Mouse (Mus musculus) megakaryocyte, embryonic 14.5 days (primary cell): ENCODE results near the gene Slc19a3. TPM values are rescaled to one million over a fixed set of nuclear protein-coding genes. Genes with fewer than 3 reads are reported as not detected.

Experiments used
- H3K27me3 ChIP-seq: replicated peaks from 2 replicates; pipeline ENCODE3; 2012; ENCODE audit warnings: inconsistent platforms
- H3K36me3 ChIP-seq: replicated peaks from 2 replicates; pipeline ENCODE3; 2012; ENCODE audit warnings: low read length, inconsistent platforms, mixed read lengths
- H3K4me1 ChIP-seq: 2 replicates; pipeline ENCODE4 v1.6.1; 2012; ENCODE audit warnings: inconsistent platforms
- H3K4me3 ChIP-seq: replicated peaks from 2 replicates; pipeline ENCODE3; 2012; ENCODE audit warnings: moderate library complexity, mild to moderate bottlenecking, inconsistent platforms
- H3K9me3 ChIP-seq: 2 replicates; pipeline ENCODE4 v1.6.1; 2012; ENCODE audit warnings: inconsistent platforms
- FLI1 ChIP-seq: IDR thresholded peaks from 2 replicates; pipeline ENCODE4 v1.6.1; 2012; ENCODE audit warnings: low read length, inconsistent platforms, mixed read lengths
- GATA1 ChIP-seq: IDR thresholded peaks from 3 replicates; pipeline ENCODE4 v1.6.1; 2012; ENCODE audit warnings: mixed read lengths, low read length, inconsistent platforms, borderline replicate concordance
- polyA plus RNA-seq: library from polyadenylated mRNA; stranded (reverse); fragments of >175 nt; gene quantifications from 2 replicates; pipeline ENCODE4 v1.2.3, GENCODE M21; 2012; ENCODE audit warnings: low replicate concordance; ENCODE audit not compliant: insufficient read depth

Slc19a3 gene
- polyA plus RNA-seq = not detected in 2 replicates

GRCm38 (mm10) chr1:83038109-83038672 is at the start of gene Slc19a3:
TSS of gene Slc19a3 (minus strand) at chr1:83038448.
- Histone ChIP-seq H3K4me3 (peak within 1 kb of the TSS; percentile 80), H3K36me3 (no peaks in the 10 kb centered on the region), H3K9me3 (no peaks in the 10 kb centered on the region), H3K4me1 (peaks cover 6% of the 10 kb centered on the region; the same call in 1 of the 2 replicates), H3K27me3 (peaks cover 12% of the 10 kb centered on the region)
- TF ChIP-seq GATA1 (no peak), FLI1 (no peak)

- no peaks in the 10 kb centered on the region for H3K27me3 ChIP-seq
- no peaks in the 10 kb centered on the region for H3K36me3 ChIP-seq
- H3K9me3 ChIP-seq = no peaks in the 10 kb centered on the region
- no peak overlapping the region for H3K4me3 ChIP-seq
- no peaks in the 10 kb centered on the region for H3K4me1 ChIP-seq
- TF ChIP-seq GATA1 (no peak), FLI1 (no peak)
These were observed 46.5 kb upstream of the Slc19a3 start for GRCm38 (mm10) chr1:83084790-83085189.

GRCm38 (mm10) chr1:83077016-83077415 is 38.8 kb upstream of the Slc19a3 start:
- Histone ChIP-seq H3K27me3 (peaks cover 4% of the 10 kb centered on the region), H3K36me3 (no peaks in the 10 kb centered on the region), H3K4me3 (no peak overlapping the region), H3K4me1 (no peaks in the 10 kb centered on the region; the same call in 1 of the 2 replicates), H3K9me3 (no peaks in the 10 kb centered on the region)
- no peak for TF ChIP-seq FLI1
- no peak for TF ChIP-seq GATA1

DNA sequence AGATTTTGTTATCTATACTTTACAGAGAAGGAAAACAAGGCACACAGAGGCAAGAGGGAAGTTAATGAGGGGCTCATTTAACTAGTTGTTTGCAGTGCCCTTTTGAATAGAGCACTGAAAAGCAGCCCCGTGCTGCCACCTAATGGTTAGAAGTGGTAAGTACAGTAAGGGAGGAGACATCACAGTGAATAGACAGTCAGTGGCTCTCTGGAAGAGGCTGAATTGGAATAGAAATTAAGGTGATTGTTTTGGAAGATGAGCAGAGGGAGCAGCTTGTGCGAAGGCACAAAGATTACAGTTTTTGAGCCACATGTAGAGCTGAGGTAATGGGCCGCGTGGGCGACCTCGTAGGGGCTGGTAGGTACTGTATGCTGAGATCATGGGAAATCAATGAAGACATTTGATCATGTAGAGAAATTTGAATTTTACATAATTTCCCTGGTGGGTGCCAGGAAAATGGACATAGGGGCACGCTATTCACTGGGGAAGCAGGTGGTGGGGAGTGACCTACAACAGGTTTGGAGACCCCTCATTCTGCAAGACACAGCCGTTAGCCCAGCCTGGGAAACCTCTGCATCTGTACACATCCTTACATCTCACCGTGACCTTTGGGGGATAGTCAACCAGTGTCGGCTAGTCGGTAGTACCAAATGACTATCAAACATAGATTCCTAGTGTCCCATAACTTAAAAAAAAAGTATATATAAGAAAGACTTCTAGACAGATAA is 38.1 kb upstream of the Slc19a3 start:
- Histone ChIP-seq H3K36me3 (no peaks in the 10 kb centered on the region), H3K4me3 (peak overlapping the region; percentile 72), H3K27me3 (peaks cover 4% of the 10 kb centered on the region), H3K9me3 (no peaks in the 10 kb centered on the region), H3K4me1 (no peaks in the 10 kb centered on the region; the same call in 1 of the 2 replicates)
- TF ChIP-seq FLI1 (no peak), GATA1 (no peak)

DNA sequence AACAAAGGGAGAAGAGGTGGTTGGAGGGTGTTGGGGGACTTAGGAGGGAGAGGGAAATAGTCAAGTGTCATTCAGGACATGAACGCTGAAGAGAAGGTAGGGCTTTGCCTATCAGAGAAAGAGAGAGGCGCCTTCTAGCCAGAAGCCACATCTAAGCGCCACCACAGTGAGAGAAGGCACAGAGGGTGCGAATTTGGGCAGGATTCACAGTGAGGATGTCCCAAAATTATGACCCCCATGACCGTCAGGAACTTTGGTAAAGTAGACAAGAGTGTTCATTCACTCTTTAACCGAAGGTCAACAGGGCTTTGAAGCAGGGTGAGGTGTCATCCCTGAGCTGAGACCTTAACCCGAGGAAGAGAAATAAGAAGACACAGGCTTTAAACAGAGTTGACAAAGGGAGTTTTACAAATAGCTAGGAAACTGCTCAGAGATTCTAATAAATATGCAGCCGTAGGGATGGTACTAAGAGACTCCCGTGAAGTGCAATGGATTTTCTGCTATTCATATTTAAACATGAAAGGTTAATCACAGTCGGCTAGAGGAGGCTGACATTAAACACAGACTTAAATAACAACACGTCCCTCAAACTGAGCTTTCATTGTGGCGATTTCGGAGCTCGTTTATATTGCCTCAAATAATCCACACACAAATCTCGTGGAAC is 37.4 kb upstream of the Slc19a3 start:
- TF ChIP-seq FLI1 (no peak), GATA1 (no peak)
- Histone ChIP-seq H3K36me3 (no peaks in the 10 kb centered on the region), H3K27me3 (peaks cover 4% of the 10 kb centered on the region), H3K4me3 (peak overlapping the region; percentile 72), H3K4me1 (no peaks in the 10 kb centered on the region; the same call in 1 of the 2 replicates), H3K9me3 (no peaks in the 10 kb centered on the region)

- H3K27me3 ChIP-seq = no peaks in the 10 kb centered on the region
- no peaks in the 10 kb centered on the region for H3K36me3 ChIP-seq
- H3K9me3 ChIP-seq = 0 out of 2 replicates have a peak, but pooled peaks cover 3% of the 10 kb centered on the region
- H3K4me3 ChIP-seq = no peak overlapping the region
- TF ChIP-seq FLI1 = no peak
- TF ChIP-seq GATA1 = no peak
- no peaks in the 10 kb centered on the region for H3K4me1 ChIP-seq
These were observed 29.0 kb upstream of the Slc19a3 start for GRCm38 (mm10) chr1:83067205-83067604.

DNA sequence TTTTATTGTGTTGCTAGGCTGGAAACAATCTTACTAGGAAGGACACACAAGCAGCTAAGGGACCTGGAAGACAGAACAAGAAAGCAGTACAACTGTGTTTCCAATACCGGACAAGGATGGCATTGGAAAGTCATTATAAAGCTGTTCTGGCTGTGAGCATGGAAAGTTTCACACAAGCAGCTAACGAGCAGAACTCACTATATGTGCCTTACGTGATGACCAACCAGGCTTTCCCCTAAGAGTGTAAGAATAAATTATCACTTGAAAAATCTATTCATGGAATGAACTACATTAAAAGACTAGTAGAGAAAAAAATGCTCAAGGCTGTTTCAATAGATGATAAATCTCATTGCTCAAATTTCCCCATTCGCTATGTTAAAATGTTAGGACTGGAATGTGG is 28.3 kb upstream of the Slc19a3 start:
- Histone ChIP-seq H3K27me3 (no peaks in the 10 kb centered on the region), H3K36me3 (no peaks in the 10 kb centered on the region), H3K4me3 (no peak overlapping the region), H3K4me1 (no peaks in the 10 kb centered on the region), H3K9me3 (0 out of 2 replicates have a peak, but pooled peaks cover 3% of the 10 kb centered on the region)
- TF ChIP-seq GATA1 (no peak), FLI1 (no peak)

GRCm38 (mm10) chr1:83064851-83065250 is 26.6 kb upstream of the Slc19a3 start:
- TF ChIP-seq FLI1 (no peak), GATA1 (no peak)
- Histone ChIP-seq H3K27me3 (no peaks in the 10 kb centered on the region), H3K4me3 (no peak overlapping the region), H3K36me3 (no peaks in the 10 kb centered on the region), H3K9me3 (peaks cover 4% of the 10 kb centered on the region; the same call in 1 of the 2 replicates), H3K4me1 (no peaks in the 10 kb centered on the region; the same call in 1 of the 2 replicates)

GRCm38 (mm10) chr1:83060643-83061042 is 22.4 kb upstream of the Slc19a3 start, which contains the start of gene Krtap28-13:
TSS of gene Krtap28-13 (plus strand) at chr1:83060930.
- Histone ChIP-seq H3K36me3 (no peaks in the 10 kb centered on the region), H3K9me3 (peaks cover 9% of the 10 kb centered on the region; the same call in 1 of the 2 replicates), H3K4me1 (no peaks in the 10 kb centered on the region; the same call in 1 of the 2 replicates), H3K4me3 (peak within 1 kb of the TSS; percentile 77), H3K27me3 (no peaks in the 10 kb centered on the region)
- TF ChIP-seq GATA1 (no peak), FLI1 (no peak)

DNA sequence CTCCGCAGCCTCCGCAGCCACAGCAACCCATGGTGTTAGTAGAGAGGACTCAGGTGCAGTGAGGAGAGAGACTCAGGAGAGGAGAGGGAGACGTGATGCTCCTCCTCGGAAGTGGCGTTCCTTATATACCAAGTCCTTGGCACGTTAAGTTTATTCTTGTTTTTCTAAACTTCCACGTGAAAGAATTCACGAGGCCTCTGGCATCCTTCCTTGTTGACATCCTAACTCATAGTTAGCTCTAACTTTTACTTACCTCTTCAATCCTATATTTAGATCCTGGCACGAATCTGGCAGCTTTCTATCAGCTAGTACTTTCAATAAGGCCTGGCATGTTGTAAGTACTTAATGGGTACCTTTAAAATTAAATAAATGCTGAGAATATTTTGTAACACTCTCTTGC is 21.0 kb upstream of the Slc19a3 start, which contains the start of gene A030005K14Rik:
TSS of gene A030005K14Rik (minus strand) at position 101 of the 400 bp plus-strand sequence.
- Histone ChIP-seq H3K4me1 (no peaks in the 10 kb centered on the region; the same call in 1 of the 2 replicates), H3K4me3 (peak within 1 kb of the TSS; percentile 77), H3K27me3 (no peaks in the 10 kb centered on the region), H3K36me3 (no peaks in the 10 kb centered on the region), H3K9me3 (peaks cover 9% of the 10 kb centered on the region; the same call in 1 of the 2 replicates)
- no peak for TF ChIP-seq FLI1
